Mouse (Mus musculus) kidney, adult 11 months (tissue): ENCODE measurements around the gene Psmd1.
A peak's percentile ranks its signal among the peaks of the same experiment; 100 is the strongest.

Experiments
- DNase-seq: peaks from one replicate; pipeline ENCODE4 v3.0.0; 2022

Psmd1 gene

GRCm38 (mm10) chr1:86076565-86076964 is 12.4 kb downstream of the Psmd1 start:
- no peak for DNase-seq

- no peak for DNase-seq
Observed at GRCm38 (mm10) chr1:86094413-86094812, 30.2 kb downstream of the Psmd1 start.

- no peak for DNase-seq
Observed at GRCm38 (mm10) chr1:86105054-86105453, 40.9 kb downstream of the Psmd1 start.

- peak; percentile 9 for DNase-seq
Observed at GRCm38 (mm10) chr1:86111779-86112178, 47.6 kb downstream of the Psmd1 start, which contains the start of gene Htr2b. Gene Htr2b, minus strand, starts transcription at chr1:86111970.

- no peak for DNase-seq
Observed at GRCm38 (mm10) chr1:86114141-86114540, 50.0 kb downstream of the Psmd1 start.

GRCm38 (mm10) chr1:86119549-86119948 is 55.4 kb downstream of the Psmd1 start:
- no peak for DNase-seq

GRCm38 (mm10) chr1:86126036-86126435 is 61.8 kb downstream of the Psmd1 start:
- no peak for DNase-seq

GRCm38 (mm10) chr1:86133337-86133736 is 69.2 kb downstream of the Psmd1 start, which contains the start of gene Gm21972:
Gene Gm21972, plus strand, starts transcription at chr1:86133637.
- DNase-seq: no peak

- no peak for DNase-seq
Observed at GRCm38 (mm10) chr1:86135315-86135714, 71.1 kb downstream of the Psmd1 start.

GRCm38 (mm10) chr1:86141081-86141480 is 76.9 kb downstream of the Psmd1 start:
- no peak for DNase-seq

GRCm38 (mm10) chr1:86143165-86143564 is 79.0 kb downstream of the Psmd1 start:
- no peak for DNase-seq

GRCm38 (mm10) chr1:86144001-86144944 is 80.1 kb downstream of the Psmd1 start:
- DNase-seq: no peak

GRCm38 (mm10) chr1:86146293-86146692 is 82.1 kb downstream of the Psmd1 start:
- DNase-seq: no peak

GRCm38 (mm10) chr1:86147557-86147956 is 83.4 kb downstream of the Psmd1 start:
- DNase-seq: no peak

- DNase-seq: no peak
Observed at GRCm38 (mm10) chr1:86148161-86148560, 84.0 kb downstream of the Psmd1 start.

- no peak for DNase-seq
Observed at GRCm38 (mm10) chr1:86150929-86151328, 86.7 kb downstream of the Psmd1 start.

- no peak for DNase-seq
Observed at GRCm38 (mm10) chr1:86151376-86151775, 87.2 kb downstream of the Psmd1 start.

- no peak for DNase-seq
Observed at GRCm38 (mm10) chr1:86152618-86153017, 88.4 kb downstream of the Psmd1 start.

- peak; percentile 95 for DNase-seq
Observed at GRCm38 (mm10) chr1:86154133-86154823, 90.1 kb downstream of the Psmd1 start, which contains the start of gene Armc9. Gene Armc9, plus strand, starts transcription at chr1:86154780.

- DNase-seq: no peak
Observed at GRCm38 (mm10) chr1:86154824-86155164, 90.6 kb downstream of the Psmd1 start.

- no peak for DNase-seq
Observed at GRCm38 (mm10) chr1:86156075-86156474, 91.9 kb downstream of the Psmd1 start.

GRCm38 (mm10) chr1:86156595-86156994 is 92.4 kb downstream of the Psmd1 start:
- no peak for DNase-seq

- no peak for DNase-seq
Observed at GRCm38 (mm10) chr1:86160059-86160458, 95.9 kb downstream of the Psmd1 start.

GRCm38 (mm10) chr1:86160479-86160878 is 96.3 kb downstream of the Psmd1 start:
- DNase-seq: no peak
